Mouse (Mus musculus): Measurements from ENCODE around the gene Nr2e3. TPM values are rescaled to one million over a fixed set of nuclear protein-coding genes. Genes with fewer than 3 reads are reported as not detected.

Gene Nr2e3
- 2.6 and 3.0 TPM in 2 replicates for polyA plus RNA-seq (2015; fragmentation: Nextera tagmentation; extraction: Ambion mirVana)

DNA sequence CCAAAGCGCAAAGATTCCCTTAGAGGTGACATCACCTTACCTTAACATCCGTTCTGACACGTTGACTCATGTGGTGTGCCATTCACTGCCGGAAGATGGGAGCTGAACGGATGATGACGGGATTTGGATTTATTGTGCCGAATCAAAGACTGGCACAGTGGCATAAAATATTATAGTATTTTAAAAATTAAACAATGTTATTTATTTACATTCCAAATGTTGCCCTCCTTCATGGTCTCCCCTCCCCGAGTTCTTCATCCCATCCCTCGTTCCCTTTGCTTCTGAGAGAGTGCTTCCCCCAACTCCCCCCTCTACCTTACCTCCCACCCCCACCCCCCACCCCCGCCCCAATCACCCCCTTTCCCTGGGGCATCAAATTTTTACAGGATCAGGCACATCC, at the start of gene Nr2e3:
Gene Nr2e3 (minus strand): TSS at position 101 of the 400 bp plus-strand sequence.
- H3K27ac ChIP-seq = peak within 1 kb of the TSS; percentile 57; the same call in 1 of the 2 replicates
- ATAC-seq (ENCODE audit: insufficient number of reproducible peaks, low FRiP score, low TSS enrichment, low read depth) = no peak

DNA sequence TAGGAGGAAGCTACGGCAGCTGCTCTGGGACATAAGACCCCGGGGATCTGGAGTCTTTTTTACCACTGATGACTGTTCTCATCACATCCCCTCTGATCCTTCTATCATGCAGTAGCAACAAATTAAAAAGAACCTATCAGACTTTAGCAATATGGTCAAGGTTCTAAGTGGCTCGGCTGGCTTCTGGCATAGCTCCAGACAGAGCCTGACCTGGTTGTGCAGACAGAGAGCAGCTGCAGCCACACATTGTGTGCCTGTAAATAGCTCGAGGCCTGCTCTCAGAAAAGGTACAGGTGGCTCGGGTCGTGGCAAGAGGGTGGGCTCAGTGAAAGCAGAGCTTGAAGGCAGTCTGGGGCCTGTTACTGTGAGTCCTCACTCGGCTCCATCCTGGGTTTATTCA, 48.5 kb upstream of the Nr2e3 start:
- H3K9me3 ChIP-seq = no peaks in the 10 kb centered on the region
- no peaks in the 10 kb centered on the region for H3K27me3 ChIP-seq
- H3K9ac ChIP-seq = no peak overlapping the region
- H3K4me3 ChIP-seq = no peak overlapping the region
- no peak for ATAC-seq (ENCODE audit: insufficient number of reproducible peaks, low FRiP score, low TSS enrichment, low read depth)
- no peak overlapping the region for H3K27ac ChIP-seq
- 23% methylated on average over 7 of the region's 7 CpGs for WGBS
- H3K4me2 ChIP-seq = no peak overlapping the region
- no peaks in the 10 kb centered on the region for H3K36me3 ChIP-seq
- H3K4me1 ChIP-seq = peaks cover 19% of the 10 kb centered on the region

More for the DNA sequence above, at the start of gene Nr2e3:
- Histone ChIP-seq H3K9me3 (no peaks in the 10 kb centered on the region), H3K4me3 (no peak within 1 kb of the TSS), H3K36me3 (no peaks in the 10 kb centered on the region), H3K9ac (no peak within 1 kb of the TSS), H3K4me2 (no peak within 1 kb of the TSS), H3K27me3 (no peaks in the 10 kb centered on the region), H3K4me1 (peaks cover 32% of the 10 kb centered on the region)
- 78% methylated on average over 10 of the region's 10 CpGs for WGBS

DNA sequence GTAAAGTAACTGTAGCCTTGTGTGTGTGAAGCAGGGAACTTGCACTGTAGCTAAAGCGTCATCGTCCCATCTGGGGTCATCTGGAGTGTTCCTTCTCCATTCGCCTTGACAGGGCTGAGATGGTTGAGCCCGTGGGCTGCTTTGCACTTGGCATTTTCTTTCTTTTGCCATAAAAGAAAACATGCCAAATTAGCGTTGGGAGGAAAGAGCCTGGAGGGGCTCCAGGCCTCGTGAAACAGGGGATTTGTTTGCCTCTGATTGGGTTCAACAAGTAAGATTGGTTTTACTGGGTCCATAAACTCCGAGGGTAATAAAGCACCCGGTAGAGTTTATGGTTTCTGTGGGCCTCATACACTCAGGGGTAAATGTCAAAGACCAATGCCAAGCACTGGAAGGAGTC, 41.9 kb upstream of the Nr2e3 start:
- H3K27ac ChIP-seq = peak overlapping the region; percentile 67; the same call in 1 of the 2 replicates
- H3K9me3 ChIP-seq = no peaks in the 10 kb centered on the region
- WGBS = 28% methylated on average over 8 of the region's 8 CpGs
- no peak overlapping the region for H3K4me2 ChIP-seq
- peaks cover 28% of the 10 kb centered on the region for H3K4me1 ChIP-seq
- H3K9ac ChIP-seq = no peak overlapping the region
- no peaks in the 10 kb centered on the region for H3K36me3 ChIP-seq
- ATAC-seq (ENCODE audit: insufficient number of reproducible peaks, low FRiP score, low TSS enrichment, low read depth) = 0 out of 2 replicates have a peak, but pooled peaks have one; percentile 45
- H3K27me3 ChIP-seq = no peaks in the 10 kb centered on the region
- no peak overlapping the region for H3K4me3 ChIP-seq

DNA sequence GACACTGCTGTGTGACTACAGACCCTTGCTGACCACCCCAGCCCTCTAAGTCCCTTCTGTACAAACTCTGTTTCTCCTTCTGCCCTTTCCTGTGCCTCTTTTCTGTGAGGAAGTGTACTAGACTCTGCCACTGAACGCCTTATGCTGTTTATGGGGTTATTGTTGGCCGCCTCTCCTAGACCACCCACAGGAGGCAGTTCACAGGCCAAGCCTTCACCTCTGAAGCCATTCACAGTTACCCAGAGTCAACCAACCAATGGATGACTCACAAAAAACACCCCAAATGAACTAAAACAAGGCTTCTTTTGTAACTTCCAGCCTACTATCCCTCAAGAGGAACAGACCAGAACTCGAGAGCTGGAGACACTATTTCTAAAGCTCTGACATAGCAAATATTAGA, 41.0 kb upstream of the Nr2e3 start:
- 0 out of 2 replicates have a peak, but pooled peaks cover under 1% of the 10 kb centered on the region for H3K36me3 ChIP-seq
- no peak overlapping the region for H3K9ac ChIP-seq
- H3K4me1 ChIP-seq = peaks cover 28% of the 10 kb centered on the region
- H3K27ac ChIP-seq = peak overlapping the region; percentile 38
- WGBS = 53% methylated on average over 3 of the region's 3 CpGs
- no peaks in the 10 kb centered on the region for H3K27me3 ChIP-seq
- ATAC-seq (ENCODE audit: insufficient number of reproducible peaks, low FRiP score, low TSS enrichment, low read depth) = no peak
- no peaks in the 10 kb centered on the region for H3K9me3 ChIP-seq
- H3K4me2 ChIP-seq = no peak overlapping the region
- no peak overlapping the region for H3K4me3 ChIP-seq

DNA sequence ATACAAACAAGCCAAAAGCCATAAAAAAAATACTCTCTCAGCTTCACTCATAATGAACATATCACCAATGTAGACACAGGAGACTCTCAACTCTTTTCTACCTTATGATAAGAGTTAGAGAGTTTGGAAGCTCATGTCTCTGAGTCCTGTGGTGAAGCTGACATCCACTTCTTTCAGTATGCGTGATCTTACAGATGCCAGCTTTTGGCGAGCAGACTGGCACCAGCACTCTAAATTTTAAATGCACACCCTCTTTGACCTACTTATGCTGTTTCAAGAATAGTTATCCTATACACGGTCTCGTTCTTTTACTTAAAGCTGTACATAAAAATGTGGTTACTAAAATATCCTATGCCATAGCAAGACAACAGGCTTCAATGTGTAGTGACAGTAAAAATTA, 37.3 kb upstream of the Nr2e3 start:
- no peak for ATAC-seq (ENCODE audit: insufficient number of reproducible peaks, low FRiP score, low TSS enrichment, low read depth)
- H3K4me2 ChIP-seq = no peak overlapping the region
- H3K4me1 ChIP-seq = peaks cover 17% of the 10 kb centered on the region
- H3K27ac ChIP-seq = no peak overlapping the region
- H3K9ac ChIP-seq = no peak overlapping the region
- peaks cover 19% of the 10 kb centered on the region; the same call in 1 of the 2 replicates for H3K36me3 ChIP-seq
- no peak overlapping the region for H3K4me3 ChIP-seq
- 85% methylated on average over 4 of the region's 4 CpGs for WGBS
- no peaks in the 10 kb centered on the region for H3K27me3 ChIP-seq
- H3K9me3 ChIP-seq = no peaks in the 10 kb centered on the region

DNA sequence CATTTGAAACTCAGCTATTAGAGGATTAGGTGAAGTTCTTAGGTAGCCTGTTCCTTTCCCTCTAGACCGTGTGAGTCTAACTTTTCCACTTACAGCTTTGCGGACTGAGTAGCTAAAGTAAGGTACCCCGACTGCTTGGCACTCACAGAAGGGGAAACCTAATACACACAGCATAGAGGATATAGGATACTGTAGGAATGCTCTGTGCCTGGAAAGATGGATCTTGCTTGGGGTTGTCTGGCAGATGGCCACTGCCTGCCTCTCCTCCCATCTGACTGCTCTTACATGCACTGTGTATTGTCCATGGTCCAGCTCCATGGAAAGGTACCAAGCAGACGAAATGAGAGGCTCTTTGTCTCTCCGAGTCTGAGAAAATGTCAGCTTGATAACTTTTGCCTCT, 30.9 kb upstream of the Nr2e3 start:
- ATAC-seq (ENCODE audit: insufficient number of reproducible peaks, low FRiP score, low TSS enrichment, low read depth) = peak; percentile 53
- Histone ChIP-seq H3K4me3 (no peak overlapping the region), H3K9me3 (no peaks in the 10 kb centered on the region), H3K9ac (no peak overlapping the region), H3K36me3 (peaks cover 41% of the 10 kb centered on the region), H3K27me3 (no peaks in the 10 kb centered on the region), H3K4me2 (no peak overlapping the region), H3K27ac (peak overlapping the region; percentile 23; the same call in 1 of the 2 replicates), H3K4me1 (0 out of 2 replicates have a peak, but pooled peaks cover 3% of the 10 kb centered on the region)
- 58% methylated on average over 5 of the region's 5 CpGs for WGBS

DNA sequence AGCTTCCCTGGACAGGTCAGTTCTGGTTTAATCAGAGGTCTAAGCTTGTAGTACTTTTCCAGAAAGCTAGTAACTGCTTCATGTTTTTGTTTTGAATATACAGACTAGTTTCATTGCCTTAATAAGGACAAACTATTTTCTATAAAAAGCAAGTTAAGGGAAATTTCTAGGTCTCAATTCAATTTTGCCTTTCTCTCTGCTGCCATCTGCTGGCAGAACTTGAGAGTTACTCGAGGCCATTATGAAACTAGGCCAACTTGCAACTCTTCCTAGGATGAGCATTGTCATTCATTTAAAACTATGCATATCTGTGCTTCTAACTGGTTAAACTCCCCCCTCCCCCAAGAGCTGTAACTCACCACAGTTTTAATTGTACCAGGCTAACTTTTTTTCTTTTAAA, 29.4 kb upstream of the Nr2e3 start:
- H3K4me3 ChIP-seq = no peak overlapping the region
- H3K27ac ChIP-seq = no peak overlapping the region
- H3K9ac ChIP-seq = no peak overlapping the region
- 0% methylated on average over 1 of the region's 1 CpGs for WGBS
- no peak for ATAC-seq (ENCODE audit: insufficient number of reproducible peaks, low FRiP score, low TSS enrichment, low read depth)
- H3K36me3 ChIP-seq = peaks cover 38% of the 10 kb centered on the region
- H3K4me1 ChIP-seq = 0 out of 2 replicates have a peak, but pooled peaks cover 3% of the 10 kb centered on the region
- no peaks in the 10 kb centered on the region for H3K9me3 ChIP-seq
- H3K4me2 ChIP-seq = no peak overlapping the region
- H3K27me3 ChIP-seq = no peaks in the 10 kb centered on the region

DNA sequence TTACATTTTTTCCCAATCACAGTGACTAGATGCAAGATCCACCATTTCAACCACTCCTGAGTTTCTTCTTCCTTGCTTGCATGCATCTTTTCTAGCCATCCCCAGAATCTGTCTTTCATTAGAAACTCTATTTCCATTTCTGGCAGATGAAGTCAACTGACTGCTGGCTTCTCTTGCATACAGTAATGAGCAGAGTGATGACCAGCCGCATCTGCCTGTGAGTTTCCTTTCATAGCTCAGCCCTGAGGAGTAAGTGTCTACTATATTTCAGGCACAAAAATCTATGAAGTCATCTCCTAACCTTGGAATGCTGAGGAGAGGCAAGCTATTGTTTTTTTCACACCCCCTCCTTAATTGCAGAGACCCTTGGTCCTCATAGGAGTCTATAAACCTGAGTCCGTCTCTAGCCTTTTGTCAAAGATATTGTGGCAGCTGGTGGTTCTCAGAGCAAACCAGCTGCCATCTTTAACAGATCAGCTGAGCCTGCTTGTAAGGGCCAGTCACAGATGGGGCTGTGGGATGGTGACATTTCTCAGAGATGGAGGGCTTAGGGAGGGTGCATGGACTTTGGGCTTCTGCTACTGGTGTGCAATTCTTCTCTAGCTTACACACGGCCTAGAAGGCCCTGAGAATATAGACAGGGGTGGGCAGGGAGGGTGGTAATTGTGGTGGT, 25.6 kb upstream of the Nr2e3 start:
- no peak overlapping the region for H3K4me3 ChIP-seq
- 69% methylated on average over 3 of the region's 3 CpGs for WGBS

DNA sequence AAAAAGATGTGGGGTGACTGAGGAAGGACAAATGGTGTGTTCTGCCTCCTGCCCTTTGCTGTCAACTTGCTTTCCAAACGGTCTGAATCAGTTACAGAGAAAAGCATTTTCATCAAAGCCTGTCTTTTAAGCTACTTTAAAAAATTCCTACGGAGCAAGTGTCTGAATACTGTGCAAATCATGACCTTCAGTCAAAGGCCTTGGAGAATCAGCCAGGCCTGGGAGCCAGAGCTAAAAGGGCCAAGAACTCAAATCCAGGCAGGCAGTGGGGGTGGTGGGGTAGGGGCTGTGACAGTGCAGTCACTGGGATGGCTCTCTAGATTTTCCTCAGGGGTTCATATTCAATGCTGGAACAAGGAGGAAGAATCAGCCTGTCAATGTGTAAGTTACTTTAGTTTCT, 20.7 kb upstream of the Nr2e3 start:
- Histone ChIP-seq H3K27ac (no peak overlapping the region), H3K4me2 (no peak overlapping the region), H3K9me3 (no peaks in the 10 kb centered on the region), H3K9ac (no peak overlapping the region), H3K36me3 (peaks cover 38% of the 10 kb centered on the region), H3K27me3 (no peaks in the 10 kb centered on the region), H3K4me1 (no peaks in the 10 kb centered on the region), H3K4me3 (no peak overlapping the region)
- no peak for ATAC-seq (ENCODE audit: insufficient number of reproducible peaks, low FRiP score, low TSS enrichment, low read depth)
- WGBS = 68% methylated on average over 2 of the region's 2 CpGs

More for the DNA sequence above, 25.6 kb upstream of the Nr2e3 start:
- Histone ChIP-seq H3K9ac (no peak overlapping the region), H3K27me3 (no peaks in the 10 kb centered on the region), H3K4me1 (no peaks in the 10 kb centered on the region), H3K4me2 (no peak overlapping the region), H3K27ac (no peak overlapping the region), H3K36me3 (peaks cover 46% of the 10 kb centered on the region), H3K9me3 (no peaks in the 10 kb centered on the region)
- ATAC-seq (ENCODE audit: insufficient number of reproducible peaks, low FRiP score, low TSS enrichment, low read depth) = no peak

DNA sequence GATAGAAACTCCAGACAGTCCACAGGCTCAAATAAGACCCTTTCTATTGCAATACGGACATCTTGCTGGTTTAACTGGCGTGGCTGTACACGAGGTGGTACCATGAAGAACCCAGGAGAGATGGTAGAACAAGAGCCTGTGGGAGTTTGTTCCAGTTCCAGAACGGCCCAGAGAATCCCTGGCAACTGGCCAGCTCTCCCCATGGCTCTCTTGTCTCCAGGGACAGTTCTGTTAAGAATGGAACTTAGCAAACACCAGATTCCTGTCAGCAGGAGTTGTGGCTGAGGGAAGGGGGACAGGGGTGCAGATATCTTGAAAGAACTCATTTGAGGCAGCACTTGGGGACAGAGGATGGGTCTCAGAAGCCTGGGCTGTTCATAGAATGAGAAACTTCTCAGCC, 10.8 kb upstream of the Nr2e3 start:
- ATAC-seq (ENCODE audit: insufficient number of reproducible peaks, low FRiP score, low TSS enrichment, low read depth) = no peak
- Histone ChIP-seq H3K4me2 (no peak overlapping the region), H3K9ac (no peak overlapping the region), H3K27me3 (no peaks in the 10 kb centered on the region), H3K27ac (no peak overlapping the region), H3K4me1 (peaks cover 11% of the 10 kb centered on the region; the same call in 1 of the 2 replicates), H3K9me3 (no peaks in the 10 kb centered on the region), H3K36me3 (peaks cover 19% of the 10 kb centered on the region; the same call in 1 of the 2 replicates), H3K4me3 (no peak overlapping the region)
- 68% methylated on average over 4 of the region's 4 CpGs for WGBS

DNA sequence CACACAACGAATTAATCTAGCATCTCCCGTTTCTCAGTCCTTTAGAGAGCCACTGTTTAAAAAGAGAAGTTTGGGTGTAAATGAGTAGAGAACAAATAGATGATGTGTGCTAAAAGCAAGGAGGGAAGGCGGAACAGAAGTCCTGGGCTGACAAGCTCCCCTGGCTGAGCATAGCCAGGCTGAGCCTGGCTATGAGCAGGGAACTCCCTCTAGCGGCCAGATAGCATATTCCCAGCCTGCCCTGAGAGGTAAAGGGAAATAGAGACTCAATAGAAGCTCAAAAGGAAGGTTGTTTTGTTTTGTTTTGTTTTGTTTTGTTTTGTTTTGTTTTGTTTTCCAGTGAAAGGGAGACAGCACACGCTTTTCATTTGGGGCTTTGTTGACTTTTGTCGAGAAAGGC, 8.9 kb upstream of the Nr2e3 start:
- no peak overlapping the region for H3K9ac ChIP-seq
- ATAC-seq (ENCODE audit: insufficient number of reproducible peaks, low FRiP score, low TSS enrichment, low read depth) = no peak
- no peak overlapping the region for H3K4me2 ChIP-seq
- H3K4me1 ChIP-seq = peaks cover 24% of the 10 kb centered on the region
- no peak overlapping the region for H3K4me3 ChIP-seq
- H3K27ac ChIP-seq = no peak overlapping the region
- 26% methylated on average over 6 of the region's 6 CpGs for WGBS
- H3K36me3 ChIP-seq = peaks cover 19% of the 10 kb centered on the region; the same call in 1 of the 2 replicates
- H3K9me3 ChIP-seq = no peaks in the 10 kb centered on the region
- no peaks in the 10 kb centered on the region for H3K27me3 ChIP-seq

DNA sequence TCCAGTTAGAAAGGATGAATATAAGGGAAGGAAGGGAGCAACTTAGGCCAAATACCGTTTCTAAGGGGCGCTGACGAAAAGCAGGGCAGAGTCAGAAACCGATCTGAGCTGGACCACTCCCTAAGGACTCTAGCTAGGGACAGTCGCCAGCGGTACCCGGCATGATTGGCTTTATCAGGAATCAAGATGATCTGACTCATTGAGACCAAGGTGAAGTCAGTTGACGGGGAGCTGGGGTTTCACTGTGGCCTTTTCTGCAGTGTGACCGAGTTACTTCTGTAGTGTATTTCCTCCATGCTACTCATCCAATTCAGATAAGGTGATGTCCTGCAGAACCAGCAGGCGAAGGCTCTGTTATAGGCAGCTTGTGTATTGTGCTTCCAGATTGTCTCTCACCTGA, 4.6 kb upstream of the Nr2e3 start:
- ATAC-seq (ENCODE audit: insufficient number of reproducible peaks, low FRiP score, low TSS enrichment, low read depth) = no peak
- H3K36me3 ChIP-seq = no peaks in the 10 kb centered on the region
- 0 out of 2 replicates have a peak overlapping the region, but pooled peaks have one; percentile 6 for H3K27ac ChIP-seq
- H3K4me1 ChIP-seq = peaks cover 32% of the 10 kb centered on the region
- no peaks in the 10 kb centered on the region for H3K9me3 ChIP-seq
- H3K4me3 ChIP-seq = no peak overlapping the region
- H3K9ac ChIP-seq = no peak overlapping the region
- H3K27me3 ChIP-seq = no peaks in the 10 kb centered on the region
- no peak overlapping the region for H3K4me2 ChIP-seq
- 73% methylated on average over 10 of the region's 10 CpGs for WGBS

Measured in limb, embryonic 15.5 days (tissue).